Mouse (Mus musculus) ES-CJ7 (cell line): Measurements from ENCODE around the gene Inhbe.

Experiments
- DNase-seq: peaks from one replicate; pipeline ENCODE4 v3.0.0; 2011; ENCODE audit warnings: low read depth, low spot score

Gene Inhbe

DNA sequence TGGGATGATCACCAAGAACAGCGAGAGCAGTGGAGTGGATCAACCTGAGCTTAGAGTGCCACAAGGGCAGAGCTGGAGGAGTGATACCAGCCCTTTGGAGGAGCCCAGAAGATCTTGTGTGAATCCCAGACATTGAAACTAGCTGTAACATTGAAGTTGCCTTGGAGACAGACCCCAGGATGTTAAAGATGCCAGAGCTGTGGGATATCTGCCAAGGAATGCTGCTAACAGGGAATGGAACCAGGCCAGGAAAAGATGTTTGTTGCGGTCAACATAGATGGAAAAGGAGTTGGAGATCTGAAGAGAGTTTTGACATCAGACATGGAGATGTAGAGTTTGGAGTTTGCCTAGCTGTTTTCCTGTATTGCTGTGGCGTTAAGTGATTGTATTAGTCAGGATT, 8.0 kb downstream of the Inhbe start:
- DNase-seq, result no peak

DNA sequence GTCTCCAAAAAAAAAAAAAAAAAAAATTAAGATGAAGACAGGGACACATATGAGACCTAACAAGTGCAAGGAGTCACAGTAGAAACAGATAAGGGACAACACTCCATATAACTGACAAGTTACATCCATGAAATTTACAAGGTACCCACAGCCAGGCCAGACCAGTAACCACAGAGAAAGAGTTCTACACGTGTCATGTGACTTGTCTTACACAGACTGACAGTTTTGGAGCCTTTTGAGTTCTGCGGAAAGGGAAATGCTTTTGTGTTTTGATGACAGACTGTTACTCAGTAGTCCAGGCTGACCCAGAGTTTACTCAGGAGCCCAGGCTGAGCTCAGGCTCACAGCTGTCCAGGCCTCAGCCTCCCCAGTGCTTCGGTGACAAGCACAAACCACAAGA, 11.2 kb downstream of the Inhbe start:
- DNase-seq, result no peak

DNA sequence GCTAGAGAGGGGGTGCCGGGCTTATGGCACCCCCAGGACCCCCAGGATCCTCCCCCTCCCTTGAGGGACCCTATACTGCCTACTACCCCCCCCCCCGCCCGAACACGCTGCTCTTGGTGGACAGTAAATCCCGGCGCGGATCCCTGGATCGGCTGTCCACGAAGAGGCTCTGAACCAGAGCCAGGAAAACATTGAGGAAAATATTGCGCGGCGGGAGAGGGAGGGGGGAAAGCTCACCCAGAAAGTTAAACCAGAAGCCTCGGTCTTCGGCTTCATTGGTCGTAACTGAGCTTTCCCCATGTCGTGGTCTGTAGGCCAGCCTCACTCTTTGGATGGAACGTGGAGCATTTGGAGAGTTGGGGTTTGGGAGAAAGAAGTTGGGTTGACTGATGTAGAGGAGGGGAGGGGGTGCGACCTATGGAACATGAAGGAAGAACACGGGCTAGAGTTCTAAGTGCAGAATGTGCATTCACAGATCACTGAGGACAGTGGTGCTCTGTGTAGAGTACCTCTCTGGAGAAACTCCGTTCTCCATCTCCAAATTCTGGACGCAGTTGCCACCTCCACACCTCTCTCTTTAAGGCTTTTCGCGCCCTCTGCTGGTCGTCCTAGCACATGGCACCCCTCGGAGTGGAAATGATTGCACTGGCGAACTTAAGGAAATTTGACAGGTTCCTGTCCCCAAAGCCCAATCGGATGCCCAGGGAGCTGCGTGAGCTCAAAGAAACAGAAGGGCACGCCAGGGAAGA, 12.1 kb downstream of the Inhbe start, which contains the start of gene Gli1:
Gene Gli1 (minus strand): TSS at position 84 of the 749 bp plus-strand sequence.
- DNase-seq, result peak; percentile 95

DNA sequence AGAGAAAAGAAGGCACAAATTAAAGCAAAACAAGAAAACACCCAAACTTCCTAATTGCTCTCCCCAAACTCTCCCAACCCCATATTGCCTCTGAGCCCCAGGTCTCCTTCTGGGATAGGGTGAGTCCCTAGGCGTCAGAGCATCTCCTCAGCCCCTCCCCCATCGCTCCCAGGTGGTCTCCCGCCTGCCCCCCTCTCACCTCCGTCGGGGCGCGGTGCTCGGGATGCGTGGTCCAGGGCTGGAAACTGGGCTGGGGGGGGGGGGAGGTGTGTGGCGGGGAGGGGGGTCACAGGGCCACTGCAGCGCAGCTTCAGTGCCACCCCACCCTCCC, 12.9 kb downstream of the Inhbe start:
- DNase-seq, result peak; percentile 65

DNA sequence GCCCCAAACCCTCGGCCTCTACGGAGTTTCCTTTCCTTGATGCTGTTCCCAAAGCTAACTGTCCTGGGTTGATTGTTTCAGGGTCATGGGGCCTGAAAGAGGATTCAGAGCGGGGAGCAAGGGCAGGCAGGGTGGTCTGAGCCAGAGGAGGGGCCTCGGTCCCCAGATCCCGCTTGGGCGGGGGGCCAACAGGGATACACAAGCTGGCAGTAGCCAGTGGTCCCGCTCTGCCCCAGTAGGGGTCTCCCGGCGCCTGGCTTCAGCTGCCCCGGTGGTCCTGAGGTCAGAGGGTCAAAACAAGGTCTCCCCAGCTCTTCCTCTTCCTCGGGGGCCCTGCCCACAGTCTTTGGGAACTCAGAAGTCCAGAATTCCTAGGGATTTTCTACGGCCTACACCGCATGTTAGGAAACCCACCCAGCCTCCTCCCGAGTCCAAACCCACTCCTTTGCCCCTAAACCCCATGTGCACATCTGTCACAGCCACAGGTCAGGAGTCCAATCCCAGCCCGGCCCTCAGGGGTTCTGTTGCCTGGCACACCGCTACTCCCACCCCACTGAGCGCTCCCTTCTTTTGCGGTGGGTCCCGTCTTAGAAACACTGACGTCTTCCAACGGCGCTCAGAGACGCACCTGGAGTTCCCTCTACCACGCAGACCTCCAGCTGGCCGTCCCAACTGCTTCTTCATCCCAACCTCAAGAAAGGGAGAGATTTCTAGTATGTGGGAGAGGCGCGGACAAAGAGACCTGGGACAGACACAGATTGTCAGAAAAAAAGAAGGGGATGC, 13.4 kb downstream of the Inhbe start:
- DNase-seq, result peak; percentile 64

DNA sequence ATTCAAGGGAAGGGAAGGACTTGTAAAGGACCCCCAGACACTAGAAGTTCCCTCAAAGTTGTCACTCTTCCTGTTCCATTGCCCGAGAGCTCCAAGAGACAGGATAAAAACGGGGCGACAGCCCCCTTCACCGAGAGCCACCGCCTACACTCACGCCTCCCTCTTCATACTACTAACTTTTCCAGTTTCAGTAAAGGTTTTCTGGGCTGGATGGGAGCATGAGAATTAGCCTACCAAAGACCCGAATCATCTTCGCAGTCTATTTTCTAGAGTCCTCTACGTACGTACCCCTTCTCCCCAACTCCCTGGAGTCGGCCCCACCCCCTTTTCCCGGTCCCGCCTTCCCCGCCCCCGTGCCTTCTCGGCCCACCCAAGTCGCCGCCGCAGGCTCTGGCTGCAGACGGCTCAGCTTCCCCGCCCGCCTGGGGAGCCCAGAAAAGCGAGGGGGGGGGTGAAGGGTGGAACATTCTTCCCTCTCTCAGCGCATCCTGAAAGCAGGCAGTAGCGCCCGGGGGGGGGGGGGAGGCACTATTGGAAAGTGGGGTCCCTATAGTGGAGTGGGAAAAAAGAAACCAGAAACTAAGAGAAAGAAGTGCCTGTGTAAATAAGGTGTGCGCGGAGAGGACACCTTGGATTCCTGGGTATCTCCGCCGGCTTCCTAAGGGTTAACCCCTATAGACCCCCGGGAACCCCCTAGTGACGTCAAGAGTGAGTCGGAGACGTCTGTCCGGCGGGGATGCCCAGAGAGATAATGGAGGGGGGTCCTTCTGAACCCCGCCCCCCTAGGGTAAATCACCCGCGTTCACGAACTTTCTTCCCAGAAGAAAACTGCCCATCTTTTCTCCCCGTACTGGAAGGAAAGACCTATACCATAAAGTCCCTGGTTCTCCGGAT, 14.3 kb downstream of the Inhbe start:
- DNase-seq, result peak; percentile 81

DNA sequence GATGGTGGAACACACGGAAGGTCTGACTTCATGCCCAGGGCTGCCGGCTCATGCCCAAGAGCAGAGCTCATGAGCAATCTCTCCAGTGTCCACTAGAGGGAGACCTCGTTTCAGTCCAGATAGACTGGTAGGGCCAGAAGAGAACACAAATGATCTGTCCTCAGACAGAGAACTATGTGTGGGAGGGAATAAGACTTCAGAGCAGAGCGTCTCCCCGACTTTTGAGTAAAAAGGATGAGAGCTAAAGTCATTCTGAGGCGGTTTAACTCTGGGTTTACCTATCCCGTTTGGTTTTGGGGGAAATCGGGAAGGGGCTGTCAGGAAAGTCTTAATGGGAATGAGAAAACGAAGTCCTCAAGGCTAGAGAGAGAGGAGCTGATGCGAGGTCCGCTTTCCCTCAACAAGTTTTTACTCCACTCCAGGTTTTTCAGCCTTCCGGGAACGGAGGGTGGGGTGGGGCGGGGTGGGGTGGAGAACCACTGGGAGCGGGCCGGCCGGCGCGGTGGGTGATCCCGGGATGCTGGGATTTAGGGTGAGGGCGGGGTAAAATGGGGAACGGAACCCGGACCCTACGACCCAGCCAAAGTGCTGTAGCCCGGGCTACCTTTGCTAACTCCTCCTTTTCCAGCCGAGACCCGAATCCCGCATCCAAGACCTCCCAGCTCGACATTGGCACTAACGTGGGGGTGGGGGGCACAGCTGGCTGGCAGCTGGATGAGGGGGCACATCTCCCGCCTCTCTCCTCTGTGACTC, 15.1 kb downstream of the Inhbe start:
- DNase-seq, result peak; percentile 96

DNA sequence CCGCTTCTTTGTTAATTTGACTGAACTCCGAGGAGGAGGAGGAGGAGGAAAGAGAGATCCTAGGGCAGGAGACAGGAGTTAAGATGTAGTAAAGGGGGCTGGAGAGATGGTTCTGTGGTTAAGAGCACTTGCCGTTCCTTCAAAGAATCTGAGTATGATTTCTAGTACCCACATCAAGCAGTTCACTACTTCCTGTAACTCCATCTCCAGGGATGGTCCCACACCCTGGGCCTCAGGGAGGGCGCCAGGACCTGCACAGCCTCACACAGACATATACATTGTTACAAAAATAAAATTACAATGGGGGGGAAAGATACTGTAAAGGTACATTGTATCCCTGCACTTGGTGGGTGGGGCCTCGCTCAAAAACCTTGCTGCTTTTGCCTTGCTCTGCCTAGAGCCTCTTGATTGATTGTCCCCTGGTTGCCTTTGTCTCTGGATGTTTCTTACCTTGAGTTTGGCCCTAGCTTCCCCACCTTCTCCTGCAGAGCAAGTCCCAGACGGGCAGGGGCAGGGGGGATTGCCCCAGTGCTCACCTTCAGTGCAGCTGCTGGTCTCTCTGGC, 16.6 kb downstream of the Inhbe start:
- no peak for DNase-seq

DNA sequence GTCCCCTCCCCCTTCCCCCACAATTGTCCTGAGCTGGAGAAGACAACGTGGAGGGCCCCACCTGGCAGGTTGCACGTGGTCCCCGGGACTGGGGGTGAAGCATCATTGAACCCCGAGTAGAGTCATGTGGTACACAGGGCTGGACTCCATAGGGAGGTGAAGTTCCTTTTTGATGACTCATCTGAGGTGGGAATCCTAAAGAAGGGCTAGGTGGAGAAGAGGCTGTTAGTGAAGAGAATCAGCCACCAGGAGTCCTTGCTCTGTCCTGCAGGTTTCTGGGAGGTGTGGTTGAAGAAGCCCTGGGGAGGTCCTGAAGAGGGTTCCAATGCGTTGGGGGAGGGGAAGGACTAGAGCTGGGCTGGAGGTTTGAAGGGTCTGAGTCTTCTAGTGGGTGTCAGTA, 17.3 kb downstream of the Inhbe start:
- peak; percentile 77 for DNase-seq

DNA sequence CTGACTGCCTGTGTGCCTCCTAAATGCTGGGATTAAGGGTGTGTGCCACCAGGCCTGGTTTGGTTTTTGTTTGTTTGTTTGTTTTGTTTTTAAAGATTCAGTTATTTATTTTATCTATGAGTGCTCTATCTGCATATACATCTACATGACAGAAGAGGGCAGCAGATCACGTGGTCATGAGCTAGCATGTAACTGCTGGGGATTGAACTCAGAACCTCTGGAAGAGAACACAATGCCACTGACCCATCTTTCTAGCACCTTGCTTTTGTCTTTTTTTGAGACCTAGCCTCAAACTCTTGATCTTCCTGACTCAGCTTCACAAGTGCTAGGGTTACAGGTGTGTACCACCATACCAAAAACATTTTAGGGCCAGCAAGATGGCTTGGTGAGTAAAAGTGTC, 18.9 kb downstream of the Inhbe start:
- no peak for DNase-seq

DNA sequence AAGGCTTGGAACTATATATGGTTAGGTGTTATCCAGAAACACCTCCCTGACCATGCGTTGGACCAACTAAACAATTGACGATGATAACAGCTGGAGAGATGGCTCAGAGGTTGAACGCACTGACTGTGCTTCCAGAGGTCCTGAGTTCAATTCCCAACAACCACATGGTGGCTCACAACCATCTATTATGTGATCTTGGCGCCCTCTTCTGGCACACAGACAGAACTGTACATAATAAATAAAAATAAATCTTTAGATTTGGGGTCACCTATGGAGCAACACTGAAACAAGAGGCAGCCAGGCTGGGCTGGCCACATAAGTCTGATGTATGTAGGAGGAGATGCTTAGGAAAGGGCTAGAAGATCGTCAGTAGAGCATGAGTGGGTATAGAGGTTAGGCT, 21.1 kb downstream of the Inhbe start:
- DNase-seq, result no peak

DNA sequence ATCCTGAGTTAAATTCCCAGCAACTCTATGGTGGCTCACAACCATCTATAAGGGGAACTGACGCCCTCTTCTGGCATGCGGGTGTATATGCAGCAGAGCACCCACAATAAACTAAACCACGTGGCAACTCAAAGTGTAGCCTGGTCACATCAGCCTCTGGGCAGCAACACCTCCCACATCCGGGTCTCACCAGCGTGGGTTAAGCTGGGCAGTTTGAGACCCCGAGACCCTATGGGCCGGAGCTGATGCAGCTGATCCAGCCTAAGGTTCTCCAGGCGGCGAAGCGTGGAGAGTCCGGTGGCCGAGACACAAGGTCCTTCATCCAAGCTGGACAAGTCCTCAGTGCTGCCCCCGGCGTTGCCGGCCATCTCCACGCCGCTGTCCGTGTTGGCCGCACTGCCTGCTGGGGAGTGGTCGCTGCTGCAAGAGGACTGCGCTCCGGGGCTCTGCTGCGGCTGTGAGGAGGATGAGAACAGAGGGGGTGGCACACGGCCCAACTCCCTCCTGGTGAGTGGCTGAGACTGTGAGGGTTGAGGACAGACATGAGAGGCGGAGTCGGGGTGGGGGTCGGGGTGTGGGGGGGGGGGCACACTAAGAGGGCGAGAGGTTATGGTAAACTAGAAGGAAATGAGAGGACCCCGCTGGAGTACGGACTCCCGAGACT, 21.9 kb downstream of the Inhbe start:
- DNase-seq, result peak; percentile 84

DNA sequence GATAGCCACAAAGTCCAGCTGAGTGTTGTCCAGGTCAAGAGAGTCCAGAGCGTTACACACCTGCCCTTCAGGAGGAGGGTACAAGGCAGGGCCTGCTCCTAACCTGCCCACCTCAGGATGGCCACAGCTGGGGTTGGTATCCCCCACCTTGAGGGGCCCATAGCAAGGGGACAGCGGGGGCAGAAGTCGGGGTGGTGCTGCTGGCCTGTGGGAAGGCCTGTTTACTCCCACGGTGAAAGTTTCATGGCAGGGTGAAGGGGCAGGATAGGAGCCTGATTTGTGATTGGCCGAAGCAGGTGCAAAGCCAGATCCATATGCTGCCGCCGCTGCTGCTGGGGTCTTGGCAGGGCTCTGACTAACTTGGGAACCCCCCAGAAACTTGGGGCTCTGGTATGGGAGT, 24.0 kb downstream of the Inhbe start:
- DNase-seq, result no peak

DNA sequence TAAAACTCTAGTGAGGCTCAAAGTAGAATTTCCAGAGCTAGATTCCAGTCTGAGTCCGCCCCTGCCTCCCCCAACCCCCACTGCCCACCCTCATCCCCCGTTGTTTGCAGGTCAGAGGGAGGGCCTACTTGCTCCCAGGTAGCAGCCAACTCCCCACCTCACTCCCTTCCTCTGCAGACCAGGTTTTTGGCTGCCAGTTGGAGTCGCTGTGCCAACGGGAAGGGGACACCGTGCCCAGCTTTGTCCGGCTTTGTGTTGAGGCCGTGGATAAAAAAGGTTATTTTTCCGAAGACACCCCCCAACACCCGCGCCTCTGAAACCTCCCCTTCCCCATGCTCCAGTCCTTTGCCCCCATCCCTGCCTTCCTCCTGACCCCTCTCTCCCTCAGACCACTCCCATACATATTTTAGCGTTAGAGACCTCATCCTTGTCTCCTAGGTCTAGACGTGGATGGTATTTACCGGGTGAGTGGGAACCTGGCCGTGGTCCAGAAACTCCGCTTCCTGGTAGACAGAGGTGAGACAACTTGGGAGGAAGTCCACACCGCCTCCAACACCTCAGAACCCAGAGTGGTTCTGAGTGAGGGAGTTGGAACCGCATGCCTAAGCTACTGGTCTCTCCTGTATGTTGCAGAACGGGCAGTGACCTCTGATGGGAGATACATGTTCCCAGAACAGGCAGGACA, 26.6 kb downstream of the Inhbe start:
- no peak for DNase-seq

DNA sequence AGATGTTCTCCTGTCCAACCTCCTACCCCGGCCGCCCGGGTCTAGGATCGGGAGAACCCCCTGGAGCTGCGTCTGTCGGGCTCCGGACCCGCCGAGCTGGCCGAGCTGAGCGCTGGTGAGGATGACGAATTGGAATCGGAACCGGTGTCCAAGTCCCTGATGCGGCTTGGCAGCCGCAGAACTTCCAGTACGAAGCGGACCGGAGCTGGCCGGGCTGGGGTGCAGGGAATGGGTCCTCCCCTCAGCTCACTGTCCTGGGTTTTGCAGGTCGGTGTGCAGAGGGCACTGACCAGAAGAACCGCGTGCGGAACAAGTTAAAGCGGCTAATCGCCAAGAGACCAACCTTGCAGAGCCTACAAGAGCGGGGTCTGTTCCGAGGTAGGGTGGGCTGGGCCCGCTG, 27.4 kb downstream of the Inhbe start:
- no peak for DNase-seq

DNA sequence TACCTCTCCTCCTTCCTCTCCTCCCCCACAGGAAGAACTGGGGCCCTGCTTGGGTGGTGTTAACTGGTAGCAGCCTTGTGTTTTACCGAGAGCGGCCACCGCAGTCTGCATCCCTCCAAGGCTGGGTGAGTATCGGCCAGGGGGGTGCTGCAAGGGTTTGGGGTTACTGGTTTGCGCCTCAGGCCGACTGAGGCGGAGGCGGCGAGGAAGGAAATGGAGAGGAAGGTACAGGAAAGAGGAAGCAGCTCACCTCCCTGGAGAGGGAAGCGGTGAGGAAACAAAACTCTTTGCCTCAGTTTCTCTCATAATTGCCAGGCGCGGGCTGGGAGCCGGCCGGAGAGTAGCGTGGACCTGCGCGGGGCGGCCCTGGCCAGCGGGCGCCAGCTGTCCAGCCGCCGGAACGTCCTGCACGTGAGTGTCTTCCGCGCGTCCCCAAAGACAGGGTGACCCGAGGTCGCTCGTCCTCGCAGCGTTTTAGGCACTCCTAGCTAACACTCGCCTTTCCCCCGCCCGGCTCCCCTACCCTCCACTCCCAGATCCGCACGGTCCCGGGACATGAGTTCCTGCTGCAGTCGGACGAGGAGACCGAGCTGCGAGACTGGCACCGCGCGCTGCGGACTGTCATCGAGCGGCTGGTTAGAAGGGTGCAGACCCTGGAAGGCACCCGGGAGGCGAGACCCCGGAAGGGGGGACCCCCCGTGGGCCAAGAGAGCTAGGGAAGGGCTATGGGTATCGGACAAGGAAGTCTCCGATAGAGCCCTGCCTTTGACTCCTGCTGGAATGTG, 28.0 kb downstream of the Inhbe start:
- no peak for DNase-seq

DNA sequence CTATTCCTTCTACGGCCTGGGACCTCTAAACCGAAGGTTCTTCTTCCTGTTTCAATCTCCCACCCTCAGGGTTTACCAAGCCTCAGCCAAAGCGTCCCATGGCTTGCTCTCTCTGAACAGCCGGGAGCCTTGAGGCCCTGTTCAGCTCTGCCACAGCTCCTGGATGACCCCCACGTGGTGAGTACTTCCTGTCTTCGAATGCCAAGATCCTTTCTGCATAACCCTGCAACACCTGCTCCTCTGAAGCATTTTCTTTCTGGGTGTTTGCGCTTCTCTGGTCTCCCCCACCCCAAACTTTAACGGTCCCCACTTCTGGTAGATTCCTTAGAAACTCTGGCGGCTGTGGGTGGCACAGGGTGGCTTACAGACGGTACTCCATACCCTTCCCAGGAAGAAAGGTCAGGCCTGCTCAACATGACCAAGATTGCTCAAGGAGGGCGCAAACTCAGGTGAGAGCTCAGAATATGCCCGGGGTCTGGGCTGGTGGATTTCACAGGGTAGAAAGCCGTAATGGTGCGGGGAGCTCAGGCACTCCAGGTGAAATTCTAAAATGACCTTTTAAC, 28.7 kb downstream of the Inhbe start:
- peak; percentile 52 for DNase-seq

DNA sequence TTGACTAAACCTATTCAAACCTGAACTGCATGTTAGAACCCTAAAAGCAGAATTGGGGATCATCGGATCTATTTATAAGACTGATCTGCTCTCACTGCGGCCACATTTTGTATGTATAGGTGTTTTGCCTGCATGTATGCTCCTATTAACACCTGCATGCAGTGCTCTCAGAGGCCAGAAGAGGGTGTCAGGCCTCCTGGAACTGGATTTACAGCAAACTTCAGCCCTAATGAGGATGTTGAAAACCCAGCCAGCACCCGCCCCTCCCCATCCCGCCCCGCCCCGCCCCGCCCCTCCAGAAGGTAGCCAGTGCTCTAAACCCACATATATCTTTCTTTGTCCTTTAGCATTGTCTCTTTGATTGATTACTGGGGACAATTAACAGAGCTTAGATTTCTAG, 29.7 kb downstream of the Inhbe start:
- peak; percentile 91 for DNase-seq
